Mouse (Mus musculus): ENCODE data around the gene Tex52. TPM values are rescaled to one million over a fixed set of nuclear protein-coding genes. Genes with fewer than 3 reads are reported as not detected.

Tex52 gene
- total and polyA plus RNA-seq, 3 experiments, result 0.07 TPM; not detected in 2

- DNase-seq (ENCODE audit: low read depth, low spot score), result peak; percentile 47
- Histone ChIP-seq H3K27me3 (ENCODE audit: control insufficient read depth in 1 of 2, insufficient read depth in 2 of 2, low read length in 2 of 2) (no peaks in the 10 kb centered on the region), H3K36me3 (ENCODE audit: control insufficient read depth in 1 of 2, insufficient read depth in 2 of 2, low read length in 2 of 2) (peaks cover 21 to 24% of the 10 kb centered on the region in 2 experiments), H3K4me3 (ENCODE audit: control insufficient read depth in 1 of 2, insufficient read depth in 1 of 2, low read depth in 2 of 2, low read length in 2 of 2) (no peak overlapping the region), H3K4me1 (ENCODE audit: control insufficient read depth in 1 of 2, insufficient read depth in 2 of 2, low read length in 2 of 2) (peaks cover 11 to 18% of the 10 kb centered on the region in 2 experiments), H3K27ac (ENCODE audit: control insufficient read depth, low read depth, low read length) (peak overlapping the region; percentile 46), H3K79me2 (ENCODE audit: control insufficient read depth, insufficient read depth, low read length, poor library complexity) (no peaks in the 10 kb centered on the region; the same call in none of the 2 replicates), H3K9ac (ENCODE audit: control insufficient read depth, low read depth, low read length, poor library complexity, severe bottlenecking) (no peak overlapping the region), H3K9me3 (replicated peaks; ENCODE audit: insufficient read depth, low read length) (no peaks in the 10 kb centered on the region; the same call in 1 of the 2 replicates)
- TF ChIP-seq ZNF384 (IDR thresholded peaks at IDR 0.05; ENCODE audit: low read depth, low read length) (peak; percentile 96), TCF12 (IDR thresholded peaks at IDR 0.05; ENCODE audit: low read depth, low read length) (peak; percentile 63), ELF1 (IDR thresholded peaks at IDR 0.05; ENCODE audit: low read depth, low read length) (no peak), ZKSCAN1 (IDR thresholded peaks at IDR 0.05; ENCODE audit: low read depth, low read length) (no peak; the same call in 1 of the 2 replicates), MAFK (IDR thresholded peaks at IDR 0.05; ENCODE audit: borderline replicate concordance, low read depth, low read length) (no peak), HCFC1 (IDR thresholded peaks at IDR 0.05; ENCODE audit: low read depth, low read length) (no peak), TBP (IDR thresholded peaks at IDR 0.05; ENCODE audit: low read depth, low read length) (no peak), JUND (IDR thresholded peaks at IDR 0.05; ENCODE audit: low read depth, low read length) (no peak), POLR2AphosphoS2 (IDR thresholded peaks at IDR 0.05; ENCODE audit: low read length) (no peak), USF2 (IDR thresholded peaks at IDR 0.05; ENCODE audit: borderline replicate concordance in 1 of 2, insufficient read depth in 1 of 2, low read depth in 1 of 2, low read length in 2 of 2) (no peak), SIN3A (IDR thresholded peaks at IDR 0.05; ENCODE audit: low read length) (peak; percentile 21; the same call in 1 of the 2 replicates), CHD1 (IDR thresholded peaks at IDR 0.05; ENCODE audit: low read depth, low read length) (no peak), KAT2A (conservative IDR thresholded peaks at IDR 0.05; ENCODE audit: low read depth, low read length) (no peak), SMC3 (IDR thresholded peaks at IDR 0.05; ENCODE audit: low read depth, low read length) (no peak), RAD21 (IDR thresholded peaks at IDR 0.05; ENCODE audit: low read depth, low read length) (no peak), MYC (IDR thresholded peaks at IDR 0.05; ENCODE audit: low read depth, low read length) (no peak), RCOR1 (IDR thresholded peaks at IDR 0.05; ENCODE audit: low read depth, low read length) (peak; percentile 43; the same call in 1 of the 2 replicates), CTCF (IDR thresholded peaks at IDR 0.05 in 2 of 3, conservative IDR thresholded peaks at IDR 0.05 in 1 of 3; ENCODE audit: control insufficient read depth in 1 of 3, insufficient read depth in 1 of 3, low read depth in 2 of 3, low read length in 3 of 3, poor library complexity in 1 of 3, severe bottlenecking in 1 of 3) (no peak), POLR2A (IDR thresholded peaks at IDR 0.05; ENCODE audit: control insufficient read depth in 1 of 2, insufficient read depth in 1 of 2, low read depth in 1 of 2, low read length in 2 of 2, poor library complexity in 1 of 2) (no peak; a peak in 1 of 4 replicates), GABPA (IDR thresholded peaks at IDR 0.05; ENCODE audit: low read depth, low read length) (no peak), CHD2 (IDR thresholded peaks at IDR 0.05; ENCODE audit: low read length) (no peak), ZMIZ1 (IDR thresholded peaks at IDR 0.05; ENCODE audit: low read depth, low read length) (no peak), MAX (IDR thresholded peaks at IDR 0.05; ENCODE audit: low read length) (no peak), BHLHE40 (IDR thresholded peaks at IDR 0.05; ENCODE audit: borderline replicate concordance, low read depth, low read length) (no peak), POLR2AphosphoS5 (IDR thresholded peaks at IDR 0.05; ENCODE audit: borderline replicate concordance, low read depth, low read length) (no peak), ETS1 (IDR thresholded peaks at IDR 0.05; ENCODE audit: low read depth, low read length) (peak; percentile 60), USF1 (IDR thresholded peaks at IDR 0.05; ENCODE audit: low read depth, low read length) (no peak), MEF2A (IDR thresholded peaks at IDR 0.05; ENCODE audit: extremely low read depth, insufficient replicate concordance, low read depth, low read length, poor library complexity, severe bottlenecking) (no peak), TAL1 (IDR thresholded peaks at IDR 0.05; ENCODE audit: low read length) (no peak), NELFE (IDR thresholded peaks at IDR 0.05; ENCODE audit: low read depth, low read length) (no peak), ZC3H11A (IDR thresholded peaks at IDR 0.05; ENCODE audit: low read depth, low read length) (no peak), NRF1 (IDR thresholded peaks at IDR 0.05; ENCODE audit: insufficient read depth, low read depth, low read length, poor library complexity, severe bottlenecking) (no peak), UBTF (IDR thresholded peaks at IDR 0.05; ENCODE audit: borderline replicate concordance, insufficient read depth, low read depth, low read length) (no peak), EP300 (IDR thresholded peaks at IDR 0.05; ENCODE audit: low read depth in 1 of 2, low read length in 2 of 2) (peak; percentile 51 to 56; a peak in 2 of 4 replicates), GATA1 (IDR thresholded peaks at IDR 0.05; ENCODE audit: low read depth, low read length) (peak; percentile 65), MXI1 (IDR thresholded peaks at IDR 0.05; ENCODE audit: low read depth, low read length) (0 out of 2 replicates have a peak, but pooled peaks have one; percentile 38), MYB (IDR thresholded peaks at IDR 0.05; ENCODE audit: low read depth, low read length) (no peak), E2F4 (IDR thresholded peaks at IDR 0.05; ENCODE audit: borderline replicate concordance, low read depth, low read length) (no peak)
These were observed 54.0 kb downstream of the Tex52 start for GRCm38 (mm10) chr6:128429300-128429699.
